In genomic region chr9:87097989-87098388, GRCm38 (mm10) we compare ENCODE assay signal across 8 mouse cellular contexts. TPM values are rescaled to one million over a fixed set of nuclear protein-coding genes. Genes with fewer than 3 reads are reported as not detected.
DNase-seq lines count a peak whose midpoint lies in the region; ATAC-seq and TF ChIP-seq lines count a peak whose summit lies in the region.
"Had no signal": no experiment of that assay in that cellular context is flagged by ENCODE, and none has a peak within 500 bp of the region (broad histone marks: within the 10 kb centered on the region; RNA-seq: fewer than 3 reads in every experiment).

No protein-coding gene starts in this region.

- H3K9ac ChIP-seq in liver, postnatal 0 days (replicated peaks), result no peak overlapping the region
- no peak overlapping the region for H3K9ac ChIP-seq in MEL (ENCODE audit: control insufficient read depth, low read depth, low read length, poor library complexity, severe bottlenecking)
- H3K9ac ChIP-seq: liver, embryonic 15.5 days had no signal

- no peaks in the 10 kb centered on the region for H3K79me2 ChIP-seq in MEL (ENCODE audit: control insufficient read depth, insufficient read depth, low read length, poor library complexity)

- H3K36me3 ChIP-seq in liver, postnatal 0 days (replicated peaks; ENCODE audit: insufficient read depth, low read length), result no peaks in the 10 kb centered on the region
- no peaks in the 10 kb centered on the region for H3K36me3 ChIP-seq in MEL (ENCODE audit: control insufficient read depth in 1 of 2, insufficient read depth in 2 of 2, low read length in 2 of 2)
- no peaks in the 10 kb centered on the region for H3K36me3 ChIP-seq in splenic B cell, adult 2 months (ENCODE audit: control insufficient read depth, insufficient read depth, low read length, poor library complexity, severe bottlenecking)
- H3K36me3 ChIP-seq: liver, embryonic 15.5 days had no signal

- H3K27me3 ChIP-seq in liver, postnatal 0 days (ENCODE audit: insufficient read depth, low read length), result no peaks in the 10 kb centered on the region
- H3K27me3 ChIP-seq in MEL (ENCODE audit: control insufficient read depth in 1 of 2, insufficient read depth in 2 of 2, low read length in 2 of 2), result no peaks in the 10 kb centered on the region
- H3K27me3 ChIP-seq in splenic B cell, adult 2 months (ENCODE audit: control insufficient read depth, insufficient read depth, low read length, poor library complexity, severe bottlenecking), result no peaks in the 10 kb centered on the region
- H3K27me3 ChIP-seq: liver, embryonic 15.5 days had no signal

- TF ChIP-seq EP300 in liver, postnatal 0 days (IDR thresholded peaks at IDR 0.05; ENCODE audit: low read depth), result no peak
- no peak for TF ChIP-seq EP300 in MEL (IDR thresholded peaks at IDR 0.05; ENCODE audit: low read depth in 1 of 2, low read length in 2 of 2)

- peak; percentile 69 for TF ChIP-seq RAD21 in MEL (IDR thresholded peaks at IDR 0.05; ENCODE audit: low read depth, low read length)

- no peaks in the 10 kb centered on the region for H3K9me3 ChIP-seq in liver, postnatal 0 days (ENCODE audit: low read length)
- H3K9me3 ChIP-seq in MEL (replicated peaks; ENCODE audit: insufficient read depth, low read length), result no peaks in the 10 kb centered on the region
- H3K9me3 ChIP-seq: liver, embryonic 15.5 days had no signal

- peak; percentile 49 for TF ChIP-seq CTCF in liver, postnatal 0 days (IDR thresholded peaks at IDR 0.05; ENCODE audit: low read depth)
- peak; percentile 48 to 76 (median 71) for TF ChIP-seq CTCF in MEL (IDR thresholded peaks at IDR 0.05 in 2 of 3, conservative IDR thresholded peaks at IDR 0.05 in 1 of 3; ENCODE audit: control insufficient read depth in 1 of 3, insufficient read depth in 1 of 3, low read depth in 2 of 3, low read length in 3 of 3, poor library complexity in 1 of 3, severe bottlenecking in 1 of 3)
- TF ChIP-seq CTCF in layer of hippocampus, adult 2 months (conservative IDR thresholded peaks at IDR 0.05), result peak; percentile 89

- no peaks in the 10 kb centered on the region for H3K4me1 ChIP-seq in liver, postnatal 0 days (ENCODE audit: insufficient read depth)
- no peaks in the 10 kb centered on the region for H3K4me1 ChIP-seq in MEL (ENCODE audit: control insufficient read depth in 1 of 2, insufficient read depth in 2 of 2, low read length in 2 of 2)
- H3K4me1 ChIP-seq: liver, embryonic 15.5 days had no signal

- TF ChIP-seq POLR2A in MEL (IDR thresholded peaks at IDR 0.05; ENCODE audit: control insufficient read depth in 1 of 2, insufficient read depth in 1 of 2, low read depth in 1 of 2, low read length in 2 of 2, poor library complexity in 1 of 2), result no peak

- no peak overlapping the region for H3K4me3 ChIP-seq in liver, postnatal 0 days (ENCODE audit: low read depth, low read length)
- H3K4me3 ChIP-seq in MEL (ENCODE audit: control insufficient read depth in 1 of 2, insufficient read depth in 1 of 2, low read depth in 2 of 2, low read length in 2 of 2), result no peak overlapping the region
- no peak overlapping the region for H3K4me3 ChIP-seq in layer of hippocampus, adult 2 months
- H3K4me3 ChIP-seq: liver, embryonic 15.5 days had no signal

- ATAC-seq in liver, postnatal 0 days, result no peak

- DNase-seq in liver, postnatal 0 days, result no peak
- no peak for DNase-seq in liver
- peak; percentile 46 for DNase-seq in MEL (ENCODE audit: low read depth, low spot score)
- peak; percentile 54 for DNase-seq in adrenal gland, postnatal 25 days
- peak; percentile 34 to 59 for DNase-seq in layer of hippocampus, adult 2 months (ENCODE audit: low spot score in 2 of 2)
- peak; percentile 36 for DNase-seq in splenic B cell, adult 2 months (ENCODE audit: low read depth, low spot score)
- no peak for DNase-seq in cerebellum, adult 11-12 months

- no peak overlapping the region for H3K4me2 ChIP-seq in liver, postnatal 0 days (ENCODE audit: low read depth, low read length)
- H3K4me2 ChIP-seq: liver, embryonic 15.5 days had no signal

- no peak overlapping the region for H3K27ac ChIP-seq in liver, postnatal 0 days (ENCODE audit: low read depth)
- no peak overlapping the region for H3K27ac ChIP-seq in MEL (ENCODE audit: control insufficient read depth, low read depth, low read length)
- no peak overlapping the region for H3K27ac ChIP-seq in layer of hippocampus, adult 2 months
- H3K27ac ChIP-seq: liver, embryonic 15.5 days had no signal

- 49% methylated on average over 2 of the region's 2 CpGs for WGBS in liver, postnatal 0 days (ENCODE audit: insufficient replicate concordance)

TF ChIP-seq in MEL, 35 proteins besides CTCF, POLR2A, EP300 and RAD21:
- peak; percentile 33; the same call in 1 of the 2 replicates for TF ChIP-seq ZC3H11A (IDR thresholded peaks at IDR 0.05; ENCODE audit: low read depth, low read length)
- 0 out of 2 replicates have a peak, but pooled peaks have one; percentile 22 for TF ChIP-seq USF1 (IDR thresholded peaks at IDR 0.05; ENCODE audit: low read depth, low read length)
- no peak for TF ChIP-seq GATA1 (IDR thresholded peaks at IDR 0.05; ENCODE audit: low read depth, low read length)
- peak; percentile 67 for TF ChIP-seq SMC3 (IDR thresholded peaks at IDR 0.05; ENCODE audit: low read depth, low read length)
- TF ChIP-seq HCFC1 (IDR thresholded peaks at IDR 0.05; ENCODE audit: low read depth, low read length), result no peak

RNA-seq across cellular contexts. Expression of gene Mrap2, which starts 46.1 kb away (rescaled TPM):
- not detected in 2 replicates for polyA plus RNA-seq in liver, postnatal 0 days (2015; fragmentation: Nextera tagmentation; extraction: Ambion mirVana)
- total RNA-seq in MEL (2012; rRNA removed), result not detected in 2 replicates
- under 1 TPM in 1 of 2 experiments, not detected in 1; 0.15 TPM for polyA plus RNA-seq in MEL (2012; ENCODE audit: insufficient read depth in 1 of 2, insufficient read length in 2 of 2, low read depth in 1 of 2, low replicate concordance in 2 of 2, missing spikeins in 1 of 2)
- 1.5 TPM in 1 of 2 replicates, not detected in the other for total RNA-seq in adrenal gland, postnatal 25 days (2021)
- 1 to 10 TPM; 3.0 to 4.0 TPM for total RNA-seq in layer of hippocampus, adult 2 months (2021)
- polyA plus RNA-seq: liver, embryonic 15.5 days had no signal

Comparison
In these comparisons a context has a peak if more than half of its experiments do, and no peak if none do; other contexts are left out.
1. DNase-seq: peak in MEL (single experiment), adrenal gland, postnatal 25 days (single experiment), layer of hippocampus, adult 2 months (2 of 2) and splenic B cell, adult 2 months (single experiment); none in liver, postnatal 0 days (single experiment), liver (single experiment) and cerebellum, adult 11-12 months (single experiment).
2. Peak in every context shown above with its lines, with median percentiles within 50 percentile points of each other: CTCF ChIP-seq.